Mouse (Mus musculus) kidney, adult 2 months (tissue): Measurements from ENCODE around the gene Ppp6r3.

Source experiments
- CTCF ChIP-seq: fragments of 200-500 bp; conservative IDR thresholded peaks from 2 replicates; pipeline ENCODE4 v1.5.1; 2011; ENCODE audit warnings: low read depth, mild to moderate bottlenecking, control low read depth, low read length, moderate library complexity, mixed read lengths; ENCODE audit not compliant: insufficient read depth, insufficient read length
- POLR2A ChIP-seq: fragments of 200-500 bp; IDR thresholded peaks from one replicate; pipeline ENCODE4 v1.6.1; 2011; ENCODE audit warnings: low read depth, low read length, control low read depth

DNA sequence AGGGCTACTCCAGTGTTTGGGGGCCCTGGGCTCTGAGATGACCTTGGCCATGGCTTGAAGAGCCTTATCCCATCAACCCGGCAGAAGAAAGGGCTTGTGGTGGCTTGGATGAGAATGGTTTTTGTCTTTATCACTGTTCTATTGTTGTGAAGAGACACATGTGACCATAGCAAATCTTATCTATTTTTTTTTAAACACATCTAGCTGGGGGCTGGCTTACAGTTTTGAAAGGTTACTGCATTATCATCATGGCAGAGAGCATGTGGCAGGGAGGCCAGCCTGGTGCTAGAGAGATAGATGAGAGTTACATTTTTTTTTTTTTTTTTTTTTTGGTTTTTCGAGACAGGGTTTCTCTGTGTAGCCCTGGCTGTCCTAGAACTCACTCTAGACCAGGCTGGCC, 143.6 kb downstream of the Ppp6r3 start:
- TF ChIP-seq CTCF = no peak
- TF ChIP-seq POLR2A = no peak
